Mouse (Mus musculus): ENCODE data around the gene Actn4. TPM values are rescaled to one million over a fixed set of nuclear protein-coding genes. Genes with fewer than 3 reads are reported as not detected.

The Actn4 gene
- total and polyA plus RNA-seq, 2 experiments from 2014 or later = 120 to 171 TPM

DNA sequence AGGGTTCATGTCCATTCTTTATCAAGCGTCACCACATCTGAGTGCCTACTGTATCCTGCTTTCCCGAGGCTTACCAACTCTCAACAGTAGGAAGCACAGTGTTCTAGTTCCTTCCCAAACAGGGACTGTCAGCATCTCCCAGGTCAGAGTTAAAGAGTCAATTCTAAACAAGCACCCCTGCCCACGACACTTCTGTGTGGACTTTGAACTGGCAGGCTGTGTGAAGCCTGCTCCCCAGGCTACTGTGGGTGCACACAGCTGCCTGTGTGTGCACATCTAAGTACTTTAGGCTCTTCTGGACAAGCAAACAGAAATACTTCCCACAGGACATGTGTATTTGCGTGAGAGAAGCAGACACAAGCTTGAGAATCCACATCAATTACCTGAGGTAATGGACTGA, 20.6 kb downstream of the Actn4 start:
- TF ChIP-seq EP300 (IDR thresholded peaks at IDR 0.05; ENCODE audit: low read depth) = no peak
- TF ChIP-seq CTCF (IDR thresholded peaks at IDR 0.05; ENCODE audit: low read depth) = no peak
- Histone ChIP-seq H3K9me3 (replicated peaks; ENCODE audit: control insufficient read depth, low read length) (no peaks in the 10 kb centered on the region), H3K27me3 (ENCODE audit: control insufficient read depth, insufficient read depth, low read length) (no peaks in the 10 kb centered on the region), H3K4me1 (ENCODE audit: control insufficient read depth, insufficient read depth) (peaks cover 93% of the 10 kb centered on the region), H3K36me3 (replicated peaks; ENCODE audit: control insufficient read depth, insufficient read depth, low read length) (peaks cover 14% of the 10 kb centered on the region; the same call in 1 of the 2 replicates), H3K27ac (ENCODE audit: low read depth) (peak overlapping the region; percentile 97), H3K9ac (replicated peaks; ENCODE audit: low read depth, low read length) (peak overlapping the region; percentile 22), H3K4me3 (ENCODE audit: low read depth, low read length) (no peak overlapping the region), H3K4me2 (ENCODE audit: low read depth, low read length) (peak overlapping the region; percentile 7; the same call in 1 of the 2 replicates)
- no peak for DNase-seq (ENCODE audit: low spot score)
- 23% methylated on average over 4 of the region's 4 CpGs for WGBS
- no peak for ATAC-seq (ENCODE audit: insufficient read depth, low read depth)

DNA sequence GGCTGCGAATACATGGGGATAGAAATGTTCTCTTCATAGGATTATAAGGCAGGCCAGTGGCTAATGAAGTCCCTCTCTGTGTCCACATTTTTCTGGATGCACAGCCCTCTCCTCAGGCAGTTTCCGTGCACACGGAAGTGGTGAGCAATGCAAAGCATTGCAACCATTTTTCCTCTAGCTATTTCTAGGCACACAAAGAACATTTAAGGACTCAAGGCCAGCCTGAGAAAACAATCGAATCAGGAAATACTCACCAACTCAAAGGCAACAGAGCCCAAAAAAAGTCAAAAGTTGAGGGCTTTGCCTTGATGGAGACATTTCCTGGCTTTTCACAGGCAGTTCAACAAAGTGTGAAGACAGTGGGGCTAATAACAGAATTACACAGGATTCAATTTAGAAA, 21.0 kb downstream of the Actn4 start:
- H3K9me3 ChIP-seq (replicated peaks; ENCODE audit: control insufficient read depth, low read length) = no peaks in the 10 kb centered on the region
- H3K27me3 ChIP-seq (ENCODE audit: control insufficient read depth, insufficient read depth, low read length) = no peaks in the 10 kb centered on the region
- DNase-seq (ENCODE audit: low spot score) = no peak
- ATAC-seq (ENCODE audit: insufficient read depth, low read depth) = no peak
- no peak overlapping the region for H3K4me3 ChIP-seq (ENCODE audit: low read depth, low read length)
- 22% methylated on average over 4 of the region's 4 CpGs for WGBS
- H3K4me2 ChIP-seq (ENCODE audit: low read depth, low read length) = no peak overlapping the region
- peaks cover 93% of the 10 kb centered on the region for H3K4me1 ChIP-seq (ENCODE audit: control insufficient read depth, insufficient read depth)
- H3K36me3 ChIP-seq (replicated peaks; ENCODE audit: control insufficient read depth, insufficient read depth, low read length) = peaks cover 14% of the 10 kb centered on the region; the same call in 1 of the 2 replicates
- H3K27ac ChIP-seq (ENCODE audit: low read depth) = peak overlapping the region; percentile 97
- TF ChIP-seq EP300 (IDR thresholded peaks at IDR 0.05; ENCODE audit: low read depth) (peak; percentile 38; the same call in 1 of the 2 replicates), CTCF (IDR thresholded peaks at IDR 0.05; ENCODE audit: low read depth) (no peak)
- peak overlapping the region; percentile 22 for H3K9ac ChIP-seq (replicated peaks; ENCODE audit: low read depth, low read length)

DNA sequence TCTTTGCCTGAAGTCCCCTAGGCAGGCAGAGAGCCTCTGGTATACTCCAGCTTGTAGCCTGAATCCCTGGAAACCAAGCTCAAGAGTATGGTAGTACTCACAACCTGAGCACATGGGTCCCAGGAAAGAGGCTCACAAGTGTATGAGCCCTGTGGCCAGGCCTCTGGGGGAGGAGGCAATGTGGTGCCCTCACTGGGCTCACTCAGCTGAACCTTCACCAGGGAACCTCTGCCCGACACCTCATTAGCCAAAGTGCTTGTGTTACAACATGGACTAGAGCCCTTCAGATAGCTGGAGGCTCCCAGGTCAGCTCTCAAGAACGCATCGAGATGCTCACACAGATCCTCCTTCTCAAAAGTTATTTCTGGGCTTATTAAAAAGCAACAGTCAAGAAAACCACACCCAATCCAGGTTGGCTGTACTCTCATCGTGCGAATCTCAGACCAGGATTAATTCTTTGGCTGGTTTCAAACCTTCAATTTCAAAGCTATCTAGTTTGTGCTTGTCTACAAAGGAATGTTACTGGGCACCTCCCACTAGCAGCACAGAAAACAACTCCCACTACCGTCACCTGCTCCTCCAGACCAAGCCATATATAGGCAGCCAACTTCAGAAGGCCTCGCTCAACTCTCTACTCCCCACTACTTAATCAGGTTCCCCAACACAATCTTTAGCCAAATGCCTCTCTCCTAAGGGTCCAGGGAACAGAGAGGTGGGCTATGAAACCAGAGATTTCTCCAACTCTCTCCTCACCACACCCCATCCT, 22.5 kb downstream of the Actn4 start:
- WGBS = 30% methylated on average over 7 of the region's 7 CpGs
- no peak for DNase-seq (ENCODE audit: low spot score)
- Histone ChIP-seq H3K4me2 (ENCODE audit: low read depth, low read length) (peak overlapping the region; percentile 14; the same call in 1 of the 2 replicates), H3K4me1 (ENCODE audit: control insufficient read depth, insufficient read depth) (peaks cover 89% of the 10 kb centered on the region), H3K4me3 (ENCODE audit: low read depth, low read length) (no peak overlapping the region), H3K9me3 (replicated peaks; ENCODE audit: control insufficient read depth, low read length) (no peaks in the 10 kb centered on the region), H3K9ac (replicated peaks; ENCODE audit: low read depth, low read length) (0 out of 2 replicates have a peak overlapping the region, but pooled peaks have one; percentile 25), H3K27ac (ENCODE audit: low read depth) (peak overlapping the region; percentile 97), H3K36me3 (replicated peaks; ENCODE audit: control insufficient read depth, insufficient read depth, low read length) (peaks cover 14% of the 10 kb centered on the region; the same call in 1 of the 2 replicates), H3K27me3 (ENCODE audit: control insufficient read depth, insufficient read depth, low read length) (no peaks in the 10 kb centered on the region)
- ATAC-seq (ENCODE audit: insufficient read depth, low read depth) = peak; percentile 75
- TF ChIP-seq CTCF (IDR thresholded peaks at IDR 0.05; ENCODE audit: low read depth) (no peak), EP300 (IDR thresholded peaks at IDR 0.05; ENCODE audit: low read depth) (no peak)

DNA sequence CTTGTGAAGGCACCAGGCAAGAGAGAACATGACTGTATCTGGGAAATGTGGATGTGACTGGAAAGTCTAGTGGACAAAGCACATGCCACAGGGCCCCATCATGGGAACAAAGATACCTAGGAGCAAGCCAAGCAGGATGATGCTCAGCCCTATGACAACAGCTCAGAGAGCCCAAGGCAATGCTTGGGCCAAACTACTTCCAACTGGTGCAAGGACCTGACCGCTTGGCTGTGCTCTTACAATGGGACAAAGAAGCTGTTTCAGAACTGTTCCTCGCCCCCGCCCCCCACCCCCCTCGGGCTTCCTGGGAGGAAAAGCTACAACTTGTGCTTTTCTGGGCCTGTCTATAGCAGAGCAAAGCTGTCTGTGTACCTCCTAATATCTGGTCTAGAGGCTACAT, 23.5 kb downstream of the Actn4 start:
- WGBS = 68% methylated on average over 4 of the region's 4 CpGs
- H3K36me3 ChIP-seq (replicated peaks; ENCODE audit: control insufficient read depth, insufficient read depth, low read length) = peaks cover 14% of the 10 kb centered on the region; the same call in 1 of the 2 replicates
- DNase-seq (ENCODE audit: low spot score) = no peak
- H3K27me3 ChIP-seq (ENCODE audit: control insufficient read depth, insufficient read depth, low read length) = no peaks in the 10 kb centered on the region
- ATAC-seq (ENCODE audit: insufficient read depth, low read depth) = peak; percentile 13; the same call in 1 of the 2 replicates
- no peak overlapping the region for H3K9ac ChIP-seq (replicated peaks; ENCODE audit: low read depth, low read length)
- peak overlapping the region; percentile 97 for H3K27ac ChIP-seq (ENCODE audit: low read depth)
- peak overlapping the region; percentile 14; the same call in 1 of the 2 replicates for H3K4me2 ChIP-seq (ENCODE audit: low read depth, low read length)
- peak; percentile 8; the same call in 1 of the 2 replicates for TF ChIP-seq CTCF (IDR thresholded peaks at IDR 0.05; ENCODE audit: low read depth)
- no peak for TF ChIP-seq EP300 (IDR thresholded peaks at IDR 0.05; ENCODE audit: low read depth)
- H3K9me3 ChIP-seq (replicated peaks; ENCODE audit: control insufficient read depth, low read length) = no peaks in the 10 kb centered on the region
- peaks cover 83% of the 10 kb centered on the region for H3K4me1 ChIP-seq (ENCODE audit: control insufficient read depth, insufficient read depth)
- no peak overlapping the region for H3K4me3 ChIP-seq (ENCODE audit: low read depth, low read length)

DNA sequence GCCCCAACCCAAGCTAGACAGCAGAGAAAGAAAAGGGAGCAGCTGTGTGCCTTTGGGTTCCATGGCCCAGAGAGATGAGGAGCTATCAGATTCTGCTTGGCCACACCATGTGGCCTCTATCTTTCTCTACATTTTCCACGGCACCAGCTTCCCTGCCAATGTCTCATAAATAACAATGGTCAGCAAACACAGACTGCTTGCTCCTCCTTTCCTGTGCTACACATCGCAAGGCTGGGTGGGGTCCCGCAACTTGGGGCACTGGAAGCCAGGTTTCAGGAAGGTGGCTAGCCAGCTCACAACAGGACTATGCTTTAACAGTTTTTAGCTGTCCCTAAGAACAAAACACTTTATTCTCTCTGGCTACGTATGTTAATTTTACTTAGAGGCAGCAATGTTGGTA, 25.4 kb downstream of the Actn4 start:
- Histone ChIP-seq H3K4me2 (ENCODE audit: low read depth, low read length) (no peak overlapping the region), H3K9ac (replicated peaks; ENCODE audit: low read depth, low read length) (0 out of 2 replicates have a peak overlapping the region, but pooled peaks have one; percentile 9), H3K27ac (ENCODE audit: low read depth) (peak overlapping the region; percentile 97), H3K4me3 (ENCODE audit: low read depth, low read length) (no peak overlapping the region), H3K27me3 (ENCODE audit: control insufficient read depth, insufficient read depth, low read length) (no peaks in the 10 kb centered on the region), H3K9me3 (replicated peaks; ENCODE audit: control insufficient read depth, low read length) (no peaks in the 10 kb centered on the region), H3K36me3 (replicated peaks; ENCODE audit: control insufficient read depth, insufficient read depth, low read length) (peaks cover 8% of the 10 kb centered on the region; the same call in 1 of the 2 replicates), H3K4me1 (ENCODE audit: control insufficient read depth, insufficient read depth) (peaks cover 76% of the 10 kb centered on the region)
- WGBS = 60% methylated on average over 4 of the region's 4 CpGs
- DNase-seq (ENCODE audit: low spot score) (no peak), ATAC-seq (ENCODE audit: insufficient read depth, low read depth) (no peak)
- no peak for TF ChIP-seq CTCF (IDR thresholded peaks at IDR 0.05; ENCODE audit: low read depth)
- TF ChIP-seq EP300 (IDR thresholded peaks at IDR 0.05; ENCODE audit: low read depth) = no peak

Measured in heart, postnatal 0 days (tissue).